Mouse (Mus musculus): ENCODE data around the gene Mboat2.

The Mboat2 gene

DNA sequence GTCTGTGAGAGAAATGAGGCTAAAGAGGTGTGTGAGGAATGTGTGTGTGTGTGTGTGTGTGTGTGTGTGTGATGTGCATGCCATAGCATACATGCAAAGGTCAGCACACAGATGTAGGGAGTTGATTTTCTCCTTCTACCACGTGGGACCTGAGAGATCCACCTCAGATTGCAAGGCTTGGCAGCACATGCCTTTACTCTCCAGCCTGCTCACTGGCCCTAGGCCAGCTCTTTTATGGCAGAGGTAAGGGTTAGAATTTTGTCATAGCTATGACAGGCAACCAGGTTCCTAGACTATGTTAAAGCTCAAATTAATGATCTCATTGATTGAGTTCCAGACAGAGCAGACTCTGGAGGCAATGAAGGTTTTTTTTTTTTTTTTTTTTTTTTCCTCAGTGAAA lies 33.1 kb downstream of the Mboat2 start:
- no peak for DNase-seq

DNA sequence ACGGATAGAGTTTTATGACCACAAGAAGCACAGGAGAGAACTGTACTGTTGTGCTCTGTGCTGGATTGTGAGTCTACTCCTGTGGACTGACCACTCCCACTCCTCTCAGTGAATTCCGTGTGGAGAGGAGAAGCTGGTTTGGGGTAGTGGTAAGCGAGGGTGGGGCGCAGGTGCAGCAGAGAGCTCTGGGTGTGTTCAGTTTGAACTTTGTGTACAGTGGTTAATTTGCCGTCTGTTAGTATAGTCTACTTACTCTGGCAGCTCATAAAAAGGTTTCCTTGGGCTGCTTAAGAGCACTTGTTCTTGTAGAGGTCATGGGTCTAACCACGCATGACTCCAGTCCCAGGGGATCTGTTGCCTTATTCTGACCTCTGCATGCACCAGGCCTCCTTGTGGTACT lies 36.0 kb downstream of the Mboat2 start:
- no peak for DNase-seq

DNA sequence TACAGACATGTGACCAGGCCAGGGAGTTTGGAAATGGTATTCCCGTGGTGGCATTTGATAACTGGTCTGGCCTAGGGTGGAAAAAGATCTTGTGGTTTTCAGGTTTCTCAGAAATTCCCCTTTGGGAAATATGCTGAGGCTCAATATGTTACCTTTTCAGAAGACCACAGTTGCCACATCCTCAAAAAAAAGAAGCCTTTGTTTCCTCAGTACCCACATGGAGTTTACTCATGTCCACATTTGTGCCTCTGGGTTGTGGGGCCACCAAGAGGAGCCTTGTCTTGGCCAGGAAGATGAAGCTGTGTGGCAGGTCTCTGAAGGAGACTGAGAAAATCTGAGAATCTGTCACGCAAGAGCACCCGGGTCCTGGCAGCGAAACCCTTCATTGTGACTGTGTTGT lies 38.0 kb downstream of the Mboat2 start:
- DNase-seq = no peak

DNA sequence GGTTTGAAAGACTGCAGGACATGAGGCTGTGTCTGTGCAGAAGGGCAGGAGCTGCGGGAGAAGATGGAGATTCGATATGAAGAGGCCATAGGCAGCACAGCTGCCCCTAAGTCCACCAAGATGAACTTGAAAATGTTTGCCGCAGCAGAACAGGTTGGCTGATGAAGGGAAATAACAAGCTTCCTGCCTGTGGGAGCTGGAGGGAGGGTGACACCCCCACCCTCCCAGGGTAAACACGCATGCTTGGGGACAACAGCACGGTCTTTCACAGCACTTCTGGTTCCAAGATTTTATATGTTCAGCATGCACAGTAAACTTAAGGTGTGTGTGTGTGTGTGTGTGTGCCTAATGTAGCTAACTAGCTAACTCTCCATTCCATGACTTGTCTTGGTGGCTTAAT lies 38.6 kb downstream of the Mboat2 start:
- DNase-seq = no peak

DNA sequence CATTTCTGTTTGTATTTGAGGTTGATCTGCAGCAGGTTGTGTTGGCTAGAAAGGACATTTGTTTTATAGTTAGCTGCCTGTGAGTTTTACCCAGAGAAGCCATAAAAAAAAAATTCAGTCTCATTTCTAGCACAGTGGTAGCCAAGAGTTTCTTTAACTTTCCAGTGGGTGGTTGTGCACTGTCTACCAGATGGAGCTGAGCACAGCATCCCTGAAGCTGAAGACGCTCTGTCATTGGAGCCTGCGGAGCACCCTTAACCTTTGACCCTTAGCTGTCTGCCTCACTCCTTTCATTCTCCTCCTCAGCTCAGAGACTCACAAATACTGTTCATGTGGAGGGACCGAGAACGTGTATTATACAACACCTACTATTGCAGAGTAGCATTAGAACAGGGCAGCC lies 40.2 kb downstream of the Mboat2 start:
- DNase-seq = no peak

DNA sequence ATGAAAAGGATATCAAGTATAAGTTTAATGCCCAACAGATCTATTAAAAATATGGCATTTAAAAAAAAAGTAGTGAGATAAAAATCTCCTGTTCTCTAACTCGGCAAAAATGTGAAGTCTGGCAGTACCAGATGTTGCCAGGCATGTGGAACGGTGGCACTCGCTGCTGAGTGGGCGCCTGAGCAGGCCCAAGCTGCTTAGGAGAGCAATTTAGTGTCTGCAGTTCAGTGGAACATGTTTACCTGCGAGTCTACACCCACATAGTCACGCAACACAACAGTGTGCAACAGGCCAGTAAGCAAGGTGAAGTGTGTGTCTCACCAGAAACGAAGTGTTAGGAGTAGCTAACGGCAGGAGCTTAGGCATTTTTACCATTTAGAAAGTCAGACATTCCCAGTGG lies 41.6 kb downstream of the Mboat2 start:
- DNase-seq = no peak

DNA sequence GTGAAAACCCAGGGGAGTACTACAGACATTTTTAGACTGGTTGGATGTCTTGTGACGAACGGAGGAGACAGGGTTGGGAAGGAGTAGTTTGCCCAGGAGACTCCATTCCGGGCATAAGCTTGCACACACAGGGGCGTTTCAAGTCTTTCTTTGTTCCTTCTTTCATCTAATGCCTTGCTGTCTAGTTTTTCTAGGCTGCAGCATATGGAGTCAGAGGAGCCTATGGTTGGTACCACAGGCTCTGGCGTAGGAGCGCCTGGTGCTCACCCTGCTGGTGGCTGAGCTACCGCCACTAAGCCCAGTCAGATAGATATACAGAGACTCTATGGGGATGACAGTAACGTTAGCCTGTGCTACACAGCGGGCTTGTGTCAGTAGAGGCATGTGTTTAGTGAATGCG lies 42.0 kb downstream of the Mboat2 start:
- no peak for DNase-seq

DNA sequence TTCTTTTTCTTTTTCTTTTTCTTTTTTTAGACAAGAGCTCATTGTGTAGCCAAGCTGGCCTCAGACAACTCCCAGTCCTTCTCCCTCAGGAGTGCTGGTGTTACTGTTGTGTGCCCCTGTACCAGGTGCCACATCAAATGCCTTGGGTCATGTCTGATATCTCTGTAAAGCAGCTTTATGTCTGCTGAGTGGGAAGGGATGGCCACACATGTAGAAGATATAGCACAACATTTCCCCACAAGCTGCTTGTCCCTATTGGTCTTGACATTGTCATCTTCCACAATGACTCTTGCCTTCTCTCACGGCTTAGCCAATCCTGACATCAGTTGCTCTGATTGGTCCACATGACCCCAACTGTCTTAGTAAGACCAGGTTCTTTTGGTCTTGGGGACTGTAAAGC lies 45.2 kb downstream of the Mboat2 start:
- DNase-seq = no peak

DNA sequence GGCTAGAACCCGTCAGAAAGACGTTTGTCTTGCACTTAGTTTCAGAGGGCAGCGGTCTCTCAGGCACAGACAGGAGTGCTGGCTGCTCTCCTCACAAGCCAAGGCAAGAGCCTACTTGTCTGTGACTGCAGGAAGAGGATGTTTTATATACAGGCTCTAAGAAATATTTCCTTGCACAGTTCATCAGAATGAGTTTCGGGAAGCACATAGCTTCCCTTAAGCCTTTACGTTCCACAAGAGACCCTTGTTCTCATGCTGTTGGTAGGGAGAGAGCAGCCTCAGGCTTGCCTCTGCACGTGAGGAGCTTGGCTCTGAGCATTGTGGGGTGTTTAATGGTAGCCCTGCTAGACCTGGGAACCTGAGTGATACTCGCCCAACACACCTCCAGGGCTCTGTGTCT lies 46.6 kb downstream of the Mboat2 start:
- no peak for DNase-seq

DNA sequence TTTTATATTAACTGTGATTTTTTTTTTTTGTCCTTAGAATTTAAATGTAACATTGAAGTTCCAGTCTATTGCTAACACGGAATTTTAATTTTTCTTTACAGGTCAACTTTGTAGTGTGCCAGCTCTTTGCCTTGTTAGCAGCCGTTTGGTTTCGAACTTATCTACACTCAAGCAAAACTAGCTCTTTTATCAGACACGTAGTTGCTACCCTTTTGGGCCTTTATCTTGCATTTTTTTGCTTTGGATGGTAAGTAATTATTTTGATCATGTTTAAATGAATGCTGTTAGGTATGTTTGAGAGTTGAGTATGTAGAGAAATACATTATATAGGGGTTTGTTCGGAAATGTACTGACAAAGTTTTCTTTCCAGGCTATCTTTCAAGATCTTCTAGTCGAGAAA lies 47.4 kb downstream of the Mboat2 start:
- no peak for DNase-seq

DNA sequence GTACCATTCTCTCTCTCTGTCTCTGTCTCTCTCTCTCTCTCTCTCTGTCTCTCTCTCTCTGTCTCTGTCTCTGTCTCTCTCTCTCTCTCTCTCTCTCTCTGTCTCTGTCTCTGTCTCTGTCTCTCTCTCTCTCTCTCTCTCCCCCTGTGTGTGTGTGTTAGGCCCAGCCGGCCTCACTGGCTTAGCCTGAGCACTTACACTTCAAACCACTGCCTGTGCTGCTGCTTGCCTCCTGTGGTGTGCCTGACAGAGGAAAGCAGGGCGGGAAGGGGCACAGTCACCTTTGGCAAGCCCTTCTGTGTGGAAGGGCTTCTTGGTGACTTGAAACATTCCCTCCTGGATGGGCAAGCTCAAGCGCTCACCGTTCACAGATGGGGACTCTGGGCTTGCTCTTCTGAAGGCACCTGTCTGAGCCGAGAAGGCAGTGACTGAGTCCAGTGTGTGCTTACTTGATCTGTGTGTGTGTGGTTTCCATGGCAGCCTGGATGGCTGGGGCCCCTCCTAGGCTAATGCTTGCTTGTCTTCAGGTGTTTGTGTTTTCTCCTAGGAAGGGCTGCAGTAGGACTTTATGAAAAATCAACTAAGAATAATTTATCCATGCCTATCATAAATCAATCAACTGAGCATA lies 48.2 kb downstream of the Mboat2 start:
- no peak for DNase-seq

DNA sequence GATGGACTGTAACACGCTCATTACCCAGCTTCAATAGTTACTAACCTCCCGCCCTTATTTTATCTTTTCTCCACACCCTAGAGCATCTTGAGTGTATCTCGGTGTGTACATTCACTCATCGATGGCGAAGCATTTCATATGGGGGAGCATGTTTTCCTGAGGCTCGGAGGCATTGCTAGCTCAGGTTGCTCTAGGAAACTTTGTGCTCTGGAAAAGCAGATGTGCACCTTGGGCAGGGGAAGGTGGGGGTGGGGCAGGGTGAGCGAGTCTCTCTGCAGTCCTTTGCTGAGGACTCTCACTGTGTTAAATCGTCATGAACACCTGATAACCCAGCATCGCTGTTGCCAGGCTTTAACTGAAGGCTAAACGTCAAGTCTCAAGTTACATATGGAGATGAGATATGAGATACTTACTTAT lies 48.9 kb downstream of the Mboat2 start:
- no peak for DNase-seq

DNA sequence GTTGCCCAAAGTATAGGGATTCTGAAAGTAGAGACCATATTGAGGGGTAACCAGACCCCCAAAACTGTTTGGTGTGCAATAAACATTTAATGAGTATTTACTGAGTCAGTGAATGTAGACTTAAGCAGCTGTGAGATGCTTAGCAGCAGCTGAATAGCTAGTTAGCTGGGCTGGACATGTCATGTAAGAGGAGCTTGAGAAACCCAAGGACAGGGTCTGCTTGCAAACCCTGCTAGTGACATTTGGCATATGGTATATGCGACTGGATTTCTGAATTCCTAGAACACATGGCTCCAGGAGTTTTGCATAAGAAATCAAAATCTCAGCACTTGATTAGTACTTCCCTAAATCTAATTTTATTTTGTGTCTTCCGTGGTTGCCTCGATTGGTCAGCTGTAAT lies 52.6 kb downstream of the Mboat2 start:
- no peak for DNase-seq

DNA sequence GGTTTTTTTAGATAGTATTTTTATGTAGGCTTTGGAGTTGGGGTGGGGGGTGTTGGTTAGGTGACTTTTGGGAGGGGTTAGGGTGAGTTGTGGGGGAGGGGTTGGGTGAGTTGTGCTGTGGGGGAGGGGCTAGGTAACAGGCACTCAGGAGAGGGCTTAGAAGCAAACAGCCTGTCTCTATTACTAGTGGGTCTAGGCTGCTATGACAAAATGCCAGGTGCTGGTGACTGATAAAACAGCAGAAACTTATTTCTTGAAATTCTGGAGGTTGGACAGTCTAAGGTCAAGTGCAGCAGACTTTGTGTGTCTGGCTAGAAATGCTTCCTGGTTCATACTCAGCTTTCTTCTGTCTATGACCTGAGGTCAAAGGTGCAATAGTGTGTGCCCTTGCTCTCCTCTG lies 56.1 kb downstream of the Mboat2 start:
- no peak for DNase-seq

DNA sequence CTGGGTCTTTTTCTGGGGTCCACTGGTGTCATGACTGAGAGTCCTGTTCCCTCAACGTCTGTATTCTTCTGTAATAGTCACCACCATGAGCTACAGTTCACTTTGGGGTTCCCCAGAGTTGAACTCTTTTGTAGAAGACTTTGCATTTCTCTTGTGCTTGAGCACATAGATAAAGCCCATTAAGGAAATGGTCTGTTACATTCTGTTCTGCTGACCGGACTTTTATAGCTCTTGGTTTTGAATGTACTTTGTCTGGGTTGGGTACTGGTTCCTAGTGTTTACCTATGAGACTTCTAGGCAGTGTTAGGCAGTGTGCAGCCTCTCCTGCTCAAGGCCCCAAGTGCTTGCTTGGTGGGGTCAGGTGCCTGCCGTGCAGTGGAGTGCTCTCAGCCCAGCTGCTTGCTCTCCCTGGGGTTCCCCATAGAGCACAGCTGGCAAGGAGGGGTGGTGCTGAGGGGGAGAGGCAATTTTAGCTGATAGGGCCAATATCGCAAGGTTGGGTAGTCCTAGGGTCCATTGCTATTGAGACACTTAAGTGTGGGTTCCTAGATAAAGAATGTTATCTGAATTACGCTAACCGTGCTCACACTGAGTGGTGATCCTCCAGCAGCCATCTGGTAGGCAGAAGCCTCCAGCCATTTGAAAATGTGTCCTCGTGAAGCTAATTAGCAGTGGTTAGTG lies 58.8 kb downstream of the Mboat2 start:
- no peak for DNase-seq

DNA sequence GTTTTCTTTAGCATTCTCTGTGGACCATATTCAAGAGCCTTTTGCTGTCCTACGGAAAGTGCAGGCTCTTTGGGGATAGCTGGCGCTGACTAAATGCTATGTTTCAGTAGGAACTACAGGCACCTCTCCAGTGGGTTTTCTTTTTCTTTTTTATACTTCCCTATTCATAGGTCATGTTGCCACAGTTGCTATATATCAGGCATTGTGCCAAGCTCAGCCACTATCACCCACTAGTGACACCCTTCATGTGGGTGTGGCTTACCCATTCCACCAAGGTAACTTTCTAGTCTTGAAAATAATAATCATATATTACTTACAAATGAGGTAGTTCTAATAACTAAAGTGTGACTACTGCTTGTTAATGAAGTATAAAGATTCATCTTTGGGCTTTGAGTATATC lies 59.5 kb downstream of the Mboat2 start:
- DNase-seq = peak; percentile 34

DNA sequence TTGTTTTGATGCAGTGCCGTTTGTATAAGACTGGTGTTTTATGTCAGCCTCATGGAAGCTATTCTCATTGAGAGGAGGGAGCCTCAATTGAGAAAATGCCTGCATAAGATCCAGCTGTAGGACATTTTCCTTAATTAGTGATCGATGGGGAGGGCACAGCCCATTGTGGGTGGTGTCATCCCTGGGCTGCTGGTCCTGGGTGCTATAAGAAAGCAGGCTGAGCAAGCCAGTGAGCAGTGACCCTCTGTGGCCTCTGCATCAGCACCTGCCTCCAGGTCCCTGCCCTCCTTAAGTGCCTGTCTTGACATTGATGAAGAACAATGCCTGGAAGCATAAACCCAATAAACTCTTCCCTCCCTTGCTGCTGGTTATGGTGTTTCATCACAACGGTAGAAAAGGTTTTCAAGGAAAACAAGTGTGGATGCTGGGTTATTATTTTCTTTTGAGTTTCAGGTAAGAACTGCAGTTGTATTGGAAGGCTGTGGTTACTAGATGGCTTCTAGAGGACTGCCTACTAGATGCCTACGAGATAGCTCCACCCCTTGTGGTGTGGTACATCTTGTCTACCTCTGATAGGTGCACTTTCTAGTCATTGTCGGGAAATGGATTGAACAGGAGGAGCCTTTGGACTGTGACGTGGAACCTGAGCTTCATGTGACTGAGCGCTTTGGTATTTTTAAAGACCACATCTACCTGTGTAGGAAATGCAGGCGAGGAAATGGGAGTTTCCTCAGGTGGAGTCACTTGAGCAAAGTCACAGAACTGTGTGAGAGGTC lies 60.2 kb downstream of the Mboat2 start:
- peak; percentile 55 for DNase-seq

DNA sequence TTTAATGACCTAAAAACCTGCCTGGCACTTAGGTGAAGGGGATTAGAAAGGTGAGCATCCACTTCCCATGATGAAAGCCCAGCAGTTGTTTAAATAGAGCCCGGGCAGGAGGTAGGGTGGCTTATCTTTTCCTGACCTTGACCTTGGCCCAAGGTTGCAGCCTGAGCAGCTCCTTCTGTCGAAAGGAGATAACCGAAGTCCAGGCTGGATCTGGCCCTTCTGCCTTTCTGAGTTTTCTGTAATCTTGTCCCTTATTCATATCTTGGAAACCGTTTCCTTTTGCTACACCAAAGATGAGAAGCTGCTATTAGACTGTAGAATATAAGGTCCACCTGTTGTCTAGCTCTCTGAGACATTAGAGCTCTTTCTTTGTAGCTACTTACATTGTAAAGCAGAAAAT lies 61.9 kb downstream of the Mboat2 start:
- DNase-seq = peak; percentile 11

DNA sequence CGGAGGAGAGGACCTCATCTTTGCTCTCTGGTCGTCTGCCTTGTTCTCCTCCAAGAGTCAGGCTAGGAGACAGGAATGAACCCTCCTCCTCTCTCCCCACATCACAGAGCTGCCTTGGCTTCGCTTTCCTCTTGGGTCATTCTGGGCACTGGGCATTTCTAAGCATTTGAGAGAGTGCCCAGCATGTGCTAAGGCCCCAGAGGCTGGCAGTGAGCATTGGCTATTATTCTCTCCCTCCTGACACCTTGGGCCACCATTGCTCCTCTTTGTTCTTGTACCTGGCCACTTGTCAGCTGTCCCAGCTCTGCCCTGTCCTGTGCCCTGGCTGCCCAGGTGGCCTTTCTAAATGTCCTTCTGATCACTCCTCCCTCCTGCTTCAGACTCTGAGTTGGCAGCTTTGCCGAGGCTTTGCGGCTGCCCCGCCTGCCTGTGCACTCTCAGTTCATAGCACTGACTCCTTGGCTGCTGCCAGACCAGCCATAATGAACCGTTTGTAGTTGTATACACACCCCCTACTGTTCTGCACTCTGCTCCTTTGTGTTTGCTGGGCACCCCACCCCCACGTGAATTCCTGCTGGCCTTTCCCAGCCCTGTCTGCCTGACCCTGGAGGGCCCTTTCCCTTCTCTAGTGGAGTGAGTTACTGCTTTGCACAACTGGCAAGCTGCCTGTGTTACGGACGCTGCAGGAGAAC lies 63.2 kb downstream of the Mboat2 start:
- DNase-seq = peak; percentile 92

DNA sequence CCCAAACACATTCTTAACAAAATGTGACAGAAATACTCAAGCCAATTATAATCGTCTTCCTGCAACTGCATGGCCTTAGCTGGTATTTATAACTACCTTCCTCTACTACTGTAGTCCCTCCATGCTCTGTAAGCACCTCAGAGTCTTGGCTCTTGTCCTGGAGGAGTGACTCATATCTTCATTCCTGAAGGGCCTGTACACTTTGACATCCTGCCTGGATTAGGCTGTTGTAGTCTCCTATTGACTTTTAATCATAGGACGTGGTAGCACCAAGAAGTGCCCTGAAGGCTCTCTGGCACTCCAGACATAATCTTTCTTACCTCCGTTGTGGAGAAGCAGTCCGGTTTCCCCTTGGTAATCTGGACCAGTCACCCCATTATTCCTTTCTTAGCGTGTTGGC lies 64.7 kb downstream of the Mboat2 start:
- DNase-seq = peak; percentile 91

DNA sequence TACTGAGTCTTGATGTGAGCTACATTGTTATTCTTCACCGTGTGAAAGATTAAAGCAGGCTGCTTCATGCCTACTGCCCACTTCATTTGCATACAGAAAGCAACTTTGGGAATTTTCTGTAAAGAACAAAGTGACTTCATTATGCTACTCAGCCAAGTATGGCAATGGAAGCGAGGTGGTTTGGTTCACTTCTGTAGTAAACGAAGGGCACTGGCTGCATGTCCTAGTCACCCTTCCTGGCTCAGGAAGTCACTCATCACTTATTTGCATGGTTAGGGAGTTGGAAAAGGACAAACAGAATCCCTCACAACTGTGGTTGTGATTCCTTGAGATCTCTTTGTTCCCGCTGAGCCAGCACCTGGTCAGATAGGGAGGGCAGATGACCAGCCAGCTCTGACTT lies 66.7 kb downstream of the Mboat2 start:
- no peak for DNase-seq

DNA sequence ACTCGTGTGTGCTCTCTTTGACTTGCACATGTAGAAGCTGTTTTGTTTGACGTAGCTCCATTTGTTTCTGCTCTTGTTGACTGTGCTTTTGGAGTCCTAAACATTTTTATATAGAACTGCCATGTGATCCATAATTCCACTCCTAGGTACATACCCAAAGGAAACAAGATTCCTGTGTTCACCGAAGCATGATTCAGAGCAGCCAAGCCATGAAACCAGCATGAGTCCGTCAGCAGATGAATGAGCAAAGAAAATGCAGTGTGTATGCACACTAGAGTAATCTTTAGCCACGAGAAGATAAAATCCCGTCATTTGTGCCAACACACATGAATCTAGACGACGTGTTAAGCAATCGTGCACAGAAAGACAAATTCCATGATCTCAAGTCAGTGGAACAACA lies 67.5 kb downstream of the Mboat2 start:
- peak; percentile 64 for DNase-seq

DNA sequence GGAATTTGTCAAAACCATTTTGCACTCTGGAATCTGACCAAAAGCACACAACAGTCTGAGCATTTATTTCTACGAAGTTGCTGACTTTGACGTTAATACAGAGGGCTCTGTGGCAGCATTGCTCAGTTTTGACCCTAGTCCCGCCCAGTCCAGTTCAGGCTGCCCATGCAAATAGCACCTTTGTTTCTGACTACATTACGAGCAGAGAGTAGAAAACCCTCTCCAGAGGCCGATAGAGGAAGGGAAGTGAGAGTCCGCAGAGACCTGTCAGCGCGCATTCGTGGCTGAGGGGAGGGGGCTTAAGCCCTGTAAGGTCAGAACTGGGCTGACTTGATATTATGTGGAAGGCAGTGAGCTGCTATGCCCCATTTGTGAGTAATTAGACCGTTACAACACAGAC lies 69.0 kb downstream of the Mboat2 start:
- peak; percentile 81 for DNase-seq

DNA sequence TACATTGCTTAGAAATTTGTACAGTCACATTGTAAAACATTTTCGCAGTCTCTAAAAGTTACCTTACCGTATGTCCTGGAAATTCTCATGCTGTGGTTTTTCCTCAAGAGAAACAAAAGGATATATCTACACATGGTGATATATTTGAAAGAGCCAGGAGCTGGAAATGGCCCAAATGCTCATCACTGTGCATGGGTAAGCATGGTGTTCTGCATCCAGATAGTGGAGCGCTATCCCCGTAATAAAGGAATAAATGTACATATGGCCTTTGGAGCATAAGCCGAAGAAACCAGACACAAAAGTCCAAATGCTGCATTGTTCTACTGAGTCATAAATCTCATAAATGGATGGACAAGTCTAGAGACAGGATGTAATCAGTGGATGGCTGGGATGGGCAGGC lies 72.1 kb downstream of the Mboat2 start:
- DNase-seq = peak; percentile 55

Measured in heart, adult 11 months (tissue).